Mouse (Mus musculus) heart, postnatal 0 days (tissue): ENCODE measurements around the gene Ints13.

Source experiments
- CTCF ChIP-seq: IDR thresholded peaks from 2 replicates; pipeline ENCODE4 v1.5.1; 2016; ENCODE audit warnings: antibody characterized with exemption, control low read depth, low read depth
- EP300 ChIP-seq: IDR thresholded peaks from 2 replicates; pipeline ENCODE4 v1.6.1; 2016; ENCODE audit warnings: antibody characterized with exemption, low read depth

GRCm38 (mm10) chr6:146519019-146519418, 58.6 kb downstream of the Ints13 start:
- TF ChIP-seq CTCF: no peak
- TF ChIP-seq EP300: no peak
